Mouse (Mus musculus) megakaryocyte, embryonic 14.5 days (primary cell): ENCODE measurements around the gene Shisa7. TPM values are rescaled to one million over a fixed set of nuclear protein-coding genes. Genes with fewer than 3 reads are reported as not detected.
A peak's percentile ranks its signal among the peaks of the same experiment; 100 is the strongest.

Experiments used
- H3K27me3 ChIP-seq: replicated peaks from 2 replicates; pipeline ENCODE3; 2012; ENCODE audit warnings: inconsistent platforms
- H3K36me3 ChIP-seq: replicated peaks from 2 replicates; pipeline ENCODE3; 2012; ENCODE audit warnings: low read length, inconsistent platforms, mixed read lengths
- H3K4me1 ChIP-seq: 2 replicates; pipeline ENCODE4 v1.6.1; 2012; ENCODE audit warnings: inconsistent platforms
- H3K4me3 ChIP-seq: replicated peaks from 2 replicates; pipeline ENCODE3; 2012; ENCODE audit warnings: moderate library complexity, mild to moderate bottlenecking, inconsistent platforms
- H3K9me3 ChIP-seq: 2 replicates; pipeline ENCODE4 v1.6.1; 2012; ENCODE audit warnings: inconsistent platforms
- FLI1 ChIP-seq: IDR thresholded peaks from 2 replicates; pipeline ENCODE4 v1.6.1; 2012; ENCODE audit warnings: low read length, inconsistent platforms, mixed read lengths
- GATA1 ChIP-seq: IDR thresholded peaks from 3 replicates; pipeline ENCODE4 v1.6.1; 2012; ENCODE audit warnings: mixed read lengths, low read length, inconsistent platforms, borderline replicate concordance
- polyA plus RNA-seq: library from polyadenylated mRNA; stranded (reverse); fragments of >175 nt; gene quantifications from 2 replicates; pipeline ENCODE4 v1.2.3, GENCODE M21; 2012; ENCODE audit warnings: low replicate concordance; ENCODE audit not compliant: insufficient read depth

Shisa7 gene
- polyA plus RNA-seq, 1 experiment, result 0.07 TPM

DNA sequence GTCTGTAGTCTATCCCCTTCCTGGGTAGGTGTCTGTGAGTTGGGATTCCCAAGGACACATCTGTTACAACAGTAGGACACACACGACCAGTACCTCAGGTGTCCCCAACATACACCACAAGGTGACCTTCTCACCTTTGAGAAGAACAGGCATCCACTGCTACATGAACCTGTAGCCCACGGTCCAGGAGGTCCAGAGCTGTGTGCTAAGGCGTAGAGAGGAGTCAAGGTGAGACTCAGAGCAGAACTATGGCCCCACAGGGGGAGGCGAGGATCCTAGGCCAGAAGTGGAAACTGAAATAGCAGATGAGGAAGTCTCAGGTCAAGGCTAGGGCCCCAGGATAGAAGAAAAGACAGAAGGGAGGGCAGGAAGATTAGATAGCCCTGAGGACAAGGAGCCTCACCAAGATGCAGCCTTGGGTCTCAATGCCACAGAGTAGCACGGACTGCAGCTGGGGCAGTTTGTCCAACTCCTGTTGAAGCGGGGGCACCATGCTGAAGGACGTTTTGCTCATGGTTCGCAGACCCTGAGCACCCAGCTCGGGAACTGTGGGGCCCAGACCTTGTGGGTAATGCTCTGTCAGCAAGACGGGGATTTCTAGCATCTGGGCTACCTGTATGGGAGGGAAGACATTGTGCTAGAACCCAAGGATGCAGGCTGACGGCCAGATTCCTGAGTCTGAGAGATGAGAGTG is 6.3 kb upstream of the Shisa7 start:
- Histone ChIP-seq H3K4me3 (no peak overlapping the region), H3K27me3 (peaks cover 15% of the 10 kb centered on the region), H3K9me3 (peaks cover 23% of the 10 kb centered on the region), H3K36me3 (peaks cover 9% of the 10 kb centered on the region), H3K4me1 (no peaks in the 10 kb centered on the region)
- no peak for TF ChIP-seq FLI1
- no peak for TF ChIP-seq GATA1

DNA sequence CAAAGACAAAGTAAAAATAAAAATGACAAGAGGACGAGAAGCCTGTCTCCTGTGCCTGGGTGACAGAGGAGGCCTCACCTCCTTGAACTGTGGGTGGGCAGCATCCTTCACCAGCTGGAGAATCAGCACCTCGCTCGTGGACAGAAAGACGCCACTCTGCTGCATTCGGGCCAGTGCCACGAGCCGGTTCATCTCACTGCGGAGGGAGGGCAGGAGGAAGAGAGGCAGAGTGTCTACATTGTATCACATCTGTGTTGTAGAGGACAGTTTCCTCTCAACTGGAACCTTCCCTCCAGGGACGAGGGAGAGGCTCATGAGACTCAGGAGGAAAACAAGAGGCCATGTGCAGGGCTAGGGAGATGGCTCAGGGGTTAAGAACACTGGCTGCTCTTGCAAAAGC is 4.9 kb upstream of the Shisa7 start:
- Histone ChIP-seq H3K4me3 (no peak overlapping the region), H3K27me3 (peaks cover 28% of the 10 kb centered on the region), H3K36me3 (peaks cover 9% of the 10 kb centered on the region), H3K4me1 (peaks cover 1% of the 10 kb centered on the region; the same call in 1 of the 2 replicates), H3K9me3 (peaks cover 35% of the 10 kb centered on the region)
- no peak for TF ChIP-seq FLI1
- no peak for TF ChIP-seq GATA1

- Histone ChIP-seq H3K36me3 (peaks cover 6% of the 10 kb centered on the region), H3K27me3 (peaks cover 61% of the 10 kb centered on the region), H3K4me3 (no peak overlapping the region), H3K4me1 (peaks cover 22% of the 10 kb centered on the region), H3K9me3 (peaks cover 48% of the 10 kb centered on the region)
- TF ChIP-seq GATA1 (no peak), FLI1 (no peak)
Measured at GRCm38 (mm10) chr7:4844917-4845309, 417 bp upstream of the Shisa7 start.

DNA sequence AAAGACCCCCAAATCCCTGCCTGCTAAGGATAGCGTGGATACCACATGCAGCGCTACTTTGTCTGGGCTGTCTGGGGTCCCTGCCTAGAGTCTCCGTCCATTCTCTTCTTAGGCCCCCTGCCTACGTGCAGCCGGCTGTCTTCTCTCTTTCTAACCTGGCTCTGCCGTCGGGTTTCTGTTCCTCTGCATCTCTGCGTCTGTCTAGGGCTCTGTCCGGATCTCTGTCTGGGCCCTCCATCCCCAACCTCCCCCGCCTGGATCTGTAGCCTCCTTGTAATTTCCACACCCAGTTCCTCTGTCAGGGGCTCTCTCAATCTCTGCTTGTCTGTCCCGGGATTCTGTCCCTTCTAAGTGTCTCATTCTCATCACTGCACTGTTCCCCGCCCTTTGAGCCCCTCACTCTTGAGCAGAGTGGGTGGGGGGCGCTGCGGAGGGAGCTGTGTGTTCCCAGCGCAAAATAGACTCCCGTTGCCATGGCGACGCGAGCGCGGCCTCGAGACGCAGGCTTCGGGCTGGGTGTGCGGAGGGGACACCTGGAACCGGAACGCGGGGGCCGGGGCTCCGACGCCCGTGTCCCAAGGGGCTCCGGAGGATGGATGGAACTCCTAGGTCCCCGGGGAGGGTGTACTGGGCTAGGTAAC is 772 bp downstream of the Shisa7 start:
- H3K9me3 ChIP-seq, result peaks cover 46% of the 10 kb centered on the region
- no peak overlapping the region for H3K4me3 ChIP-seq
- peaks cover 71% of the 10 kb centered on the region for H3K27me3 ChIP-seq
- no peaks in the 10 kb centered on the region for H3K36me3 ChIP-seq
- no peak for TF ChIP-seq FLI1
- no peak for TF ChIP-seq GATA1
- peaks cover 22% of the 10 kb centered on the region for H3K4me1 ChIP-seq

DNA sequence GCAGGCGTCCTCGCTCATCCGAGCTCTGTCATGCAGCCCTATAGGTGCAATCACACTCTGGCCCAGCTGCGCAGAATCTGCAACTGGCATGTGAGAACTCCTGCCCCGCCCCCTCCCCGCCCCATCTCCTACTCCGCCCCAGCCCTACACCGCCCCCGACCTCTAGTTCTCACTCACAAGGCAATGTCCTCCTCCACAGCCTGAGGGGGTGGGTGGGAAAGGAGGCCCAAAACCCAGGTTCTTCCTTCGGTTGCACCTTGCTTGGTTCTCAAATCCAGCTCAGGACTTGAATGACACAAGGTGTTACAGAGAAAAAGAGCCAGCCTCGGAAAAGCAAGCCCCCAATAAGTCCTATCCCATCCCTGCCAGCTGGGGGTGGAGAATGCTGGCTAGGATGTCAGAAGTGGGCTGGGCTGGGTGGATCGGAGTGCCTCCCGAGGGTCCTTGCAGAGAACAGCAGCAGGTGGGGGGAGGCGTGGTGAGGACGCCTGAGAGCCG is 1.8 kb downstream of the Shisa7 start:
- H3K27me3 ChIP-seq, result peaks cover 79% of the 10 kb centered on the region

GRCm38 (mm10) chr7:4842077-4842476 is 2.4 kb downstream of the Shisa7 start:
- TF ChIP-seq FLI1 (no peak), GATA1 (no peak)

More for the DNA sequence above, 1.8 kb downstream of the Shisa7 start:
- TF ChIP-seq FLI1 (no peak), GATA1 (no peak)
- no peaks in the 10 kb centered on the region for H3K36me3 ChIP-seq
- peaks cover 22% of the 10 kb centered on the region for H3K4me1 ChIP-seq
- H3K9me3 ChIP-seq, result peaks cover 43% of the 10 kb centered on the region
- H3K4me3 ChIP-seq, result no peak overlapping the region

DNA sequence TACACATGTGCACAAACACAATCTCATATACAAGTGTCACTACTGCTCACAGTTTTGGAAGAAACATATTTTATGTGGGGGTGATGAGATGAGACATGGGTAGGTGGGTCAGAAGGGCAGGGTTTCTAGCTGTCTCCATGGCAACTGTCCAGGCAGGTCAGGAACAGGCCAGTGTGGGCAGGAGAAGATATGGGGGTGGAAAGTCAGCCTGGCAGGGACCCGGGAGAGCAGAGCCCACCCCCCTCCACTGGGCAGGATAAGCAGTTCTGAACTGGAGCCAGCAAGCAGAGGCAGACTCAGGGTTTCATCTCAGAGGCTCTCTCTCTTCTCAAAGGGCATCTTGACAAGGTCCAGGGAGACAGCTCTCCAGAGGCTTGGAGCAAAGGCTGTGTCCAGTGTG is 6.9 kb downstream of the Shisa7 start:
- H3K4me1 ChIP-seq, result peaks cover 17% of the 10 kb centered on the region
- peaks cover 10% of the 10 kb centered on the region; the same call in 1 of the 2 replicates for H3K9me3 ChIP-seq
- peaks cover 85% of the 10 kb centered on the region for H3K27me3 ChIP-seq
- no peak overlapping the region for H3K4me3 ChIP-seq
- no peak for TF ChIP-seq GATA1
- no peak for TF ChIP-seq FLI1
- H3K36me3 ChIP-seq, result no peaks in the 10 kb centered on the region

More at GRCm38 (mm10) chr7:4842077-4842476, 2.4 kb downstream of the Shisa7 start:
- Histone ChIP-seq H3K9me3 (peaks cover 36% of the 10 kb centered on the region), H3K4me1 (peaks cover 22% of the 10 kb centered on the region), H3K4me3 (no peak overlapping the region), H3K36me3 (no peaks in the 10 kb centered on the region), H3K27me3 (peaks cover 85% of the 10 kb centered on the region)

DNA sequence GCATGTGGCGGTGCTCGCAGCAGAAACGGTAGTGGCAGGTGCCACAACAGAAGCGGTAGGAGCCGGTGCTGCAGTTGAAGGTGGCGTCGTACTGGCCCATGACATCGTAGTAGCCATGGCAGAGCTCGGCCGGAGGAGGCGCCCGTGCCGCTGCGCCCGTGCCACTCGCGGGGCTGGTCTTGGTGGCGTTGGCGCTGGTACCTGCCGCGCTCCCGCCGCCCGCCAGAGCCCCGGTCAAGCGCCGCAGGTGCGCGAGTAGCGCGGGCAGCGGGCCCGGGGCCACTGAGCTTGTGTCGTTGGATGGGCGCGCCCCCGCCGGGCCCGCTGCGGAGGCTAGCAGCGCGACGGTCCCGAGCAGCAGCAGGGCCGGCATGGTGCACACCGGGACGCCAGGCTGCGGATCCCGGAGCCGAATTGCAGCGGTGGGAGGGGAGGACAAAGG is 8.1 kb downstream of the Shisa7 start:
- peak overlapping the region; percentile 87 for H3K4me3 ChIP-seq
- peaks cover 12% of the 10 kb centered on the region for H3K4me1 ChIP-seq
- TF ChIP-seq GATA1, result no peak
- no peak for TF ChIP-seq FLI1
- H3K27me3 ChIP-seq, result peaks cover 80% of the 10 kb centered on the region
- H3K9me3 ChIP-seq, result peaks cover 8% of the 10 kb centered on the region; the same call in 1 of the 2 replicates
- no peaks in the 10 kb centered on the region for H3K36me3 ChIP-seq

- Histone ChIP-seq H3K4me1 (peaks cover 12% of the 10 kb centered on the region), H3K9me3 (peaks cover 8% of the 10 kb centered on the region; the same call in 1 of the 2 replicates), H3K36me3 (no peaks in the 10 kb centered on the region), H3K4me3 (peak overlapping the region; percentile 87), H3K27me3 (peaks cover 83% of the 10 kb centered on the region)
- TF ChIP-seq FLI1 (no peak), GATA1 (no peak)
Measured at GRCm38 (mm10) chr7:4835631-4836327, 8.7 kb downstream of the Shisa7 start.
